Mouse (Mus musculus) neural tube, postnatal 0 days (tissue): ENCODE results near the gene 1700093K21Rik. TPM values are rescaled to one million over a fixed set of nuclear protein-coding genes. Genes with fewer than 3 reads are reported as not detected.

ENCODE experiments used
- microRNA-seq: library from miRNA; unstranded; fragments of <30 nt; microRNA quantifications from one replicate; pipeline ENCODE4, GENCODE M21; 2016
- polyA plus RNA-seq: library from polyadenylated mRNA; unstranded; fragments of >200 nt; fragmentation: Nextera tagmentation; extraction: Ambion mirVana; gene quantifications from 2 replicates; pipeline ENCODE4 v1.2.1, GENCODE M21; 2015

The 1700093K21Rik gene
- 0.17 TPM in 1 of 2 replicates, not detected in the other for polyA plus RNA-seq

DNA sequence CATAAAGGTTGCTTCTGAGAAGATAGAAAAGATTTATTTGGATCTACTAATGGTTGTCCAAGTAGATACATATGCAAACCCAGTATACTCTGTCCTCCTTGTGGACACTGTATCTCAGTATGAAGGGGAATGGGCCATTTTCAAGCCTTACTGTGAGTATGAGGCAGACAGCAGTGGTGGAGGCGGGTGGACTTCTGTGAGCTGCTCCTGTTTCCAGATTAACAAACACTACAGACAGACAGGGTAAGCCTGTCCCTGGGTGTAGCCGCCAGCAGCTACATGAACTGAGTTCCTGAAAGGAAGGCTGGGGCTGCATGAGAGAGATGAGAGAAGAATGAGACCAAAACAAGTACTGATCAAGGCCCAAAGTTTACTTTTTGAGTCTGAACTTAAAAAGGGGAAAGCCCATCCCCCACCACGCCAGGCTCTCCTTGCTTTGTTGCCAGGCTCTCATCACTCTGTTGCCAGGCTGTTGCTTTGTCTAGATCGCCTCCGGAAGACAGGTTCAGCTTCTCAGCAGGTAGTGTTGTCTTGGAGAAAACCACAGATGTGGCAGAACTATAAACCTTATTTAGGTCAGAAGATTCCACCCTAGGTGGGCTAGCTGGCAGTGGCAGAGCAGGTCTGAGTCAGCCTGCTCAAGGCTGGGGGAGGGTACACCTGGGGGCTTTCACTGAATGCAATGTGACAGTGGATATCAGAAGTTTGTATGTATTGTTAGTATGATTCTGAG, at the start of gene 1700093K21Rik:
Gene 1700093K21Rik, minus strand, starts transcription at position 683 of the 733 bp plus-strand sequence.

DNA sequence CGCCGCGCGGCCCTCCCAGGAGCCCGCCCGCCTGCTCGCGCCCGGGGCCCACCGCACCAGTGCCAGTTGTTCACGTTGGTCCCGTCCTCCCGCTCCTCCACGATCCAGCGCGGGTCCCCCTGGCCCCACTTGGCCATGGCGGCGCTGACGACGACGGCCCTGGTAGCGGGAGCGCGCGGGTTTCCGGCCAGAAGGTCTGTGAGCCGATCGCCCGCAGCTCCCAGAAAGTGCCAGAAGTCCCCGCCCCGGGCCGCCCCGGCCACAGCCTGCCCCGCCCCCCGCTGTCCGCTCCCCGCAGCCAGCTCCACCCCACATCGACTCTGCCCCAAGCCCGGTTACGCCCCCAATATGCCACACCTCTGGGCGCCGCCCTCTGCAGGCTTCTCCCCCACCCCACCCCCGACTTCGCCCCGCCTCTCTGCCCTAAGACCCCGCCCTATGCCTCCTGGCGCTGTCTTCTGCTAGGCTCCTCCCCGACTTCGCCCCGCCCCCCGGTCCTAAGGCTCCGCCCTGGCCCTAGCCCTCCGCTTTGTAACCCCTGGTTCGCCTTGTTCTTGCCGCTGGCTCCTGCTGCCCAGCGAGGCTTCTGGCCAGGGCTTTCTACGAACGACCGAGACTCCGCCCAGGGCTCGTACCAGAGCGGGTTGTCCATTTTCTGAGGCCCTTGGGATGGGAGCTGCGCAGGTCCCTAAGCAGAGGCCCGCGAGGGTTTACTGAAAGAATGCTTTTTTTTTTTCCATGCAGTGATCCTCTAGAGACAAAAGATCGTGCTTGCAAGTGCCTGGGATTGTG, 23.0 kb downstream of the 1700093K21Rik start, which contains the start of gene Ahsa2:
Gene Ahsa2, minus strand, starts transcription at position 313 of the 792 bp plus-strand sequence.

Small RNA genes lying within 50 kb of the gene (microRNA-seq; reads per million reads assigned to microRNA genes)
- gene Gm47279, result not detected

Other genes with a start within 250 kb of the 1700093K21Rik start
- 28.3 and 31.1 TPM in 2 replicates for gene Usp34, start 214.3 kb downstream of the 1700093K21Rik start, polyA plus RNA-seq
- 49.5 and 52.8 TPM in 2 replicates for gene Ahsa2, start 23.1 kb downstream of the 1700093K21Rik start, polyA plus RNA-seq
- gene 0610010F05Rik, start 112.5 kb upstream of the 1700093K21Rik start, polyA plus RNA-seq, result 118 and 121 TPM in 2 replicates
- 8.3 and 9.2 TPM in 2 replicates for gene Pus10, start 144.5 kb upstream of the 1700093K21Rik start, polyA plus RNA-seq
- 24.8 and 32.1 TPM in 2 replicates for gene Pex13, start 144.8 kb upstream of the 1700093K21Rik start, polyA plus RNA-seq
- gene Rel, start 249.8 kb upstream of the 1700093K21Rik start, polyA plus RNA-seq, result 0.83 and 0.84 TPM in 2 replicates